Mouse (Mus musculus) liver, postnatal 0 days (tissue): Measurements from ENCODE around the gene Nlgn2. TPM values are rescaled to one million over a fixed set of nuclear protein-coding genes. Genes with fewer than 3 reads are reported as not detected.

Source experiments
- ATAC-seq: fragments of 200-750 bp; cut with Nextera tagmentation; 2 replicates; pipeline ENCODE4 v1.8.0; 2017; ENCODE audit warnings: mild to moderate bottlenecking, moderate library complexity
- DNase-seq: peaks from one replicate; pipeline ENCODE4 v3.0.0-alpha.2; 2016
- H3K27ac ChIP-seq: fragments of 300-500 bp; sonication (generic); 2 replicates; pipeline ENCODE4 v1.5.1; 2014; ENCODE audit warnings: antibody characterized with exemption, moderate library complexity, mild to moderate bottlenecking, low read depth
- H3K27me3 ChIP-seq: fragments of 300-500 bp; sonication (generic); 2 replicates; pipeline ENCODE4 v1.6.1; 2014; ENCODE audit warnings: low read length, control low read depth, mixed read lengths; ENCODE audit not compliant: insufficient read depth
- H3K36me3 ChIP-seq: fragments of 300-500 bp; sonication (generic); replicated peaks from 2 replicates; pipeline ENCODE4 v1.6.1; 2014; ENCODE audit warnings: mild to moderate bottlenecking, control low read depth, low read length, moderate library complexity, mixed read lengths; ENCODE audit not compliant: insufficient read depth
- H3K4me1 ChIP-seq: fragments of 300-500 bp; sonication (generic); 2 replicates; pipeline ENCODE4 v1.6.1; 2014; ENCODE audit warnings: antibody characterized with exemption, mild to moderate bottlenecking, control low read depth; ENCODE audit not compliant: insufficient read depth
- H3K4me2 ChIP-seq: fragments of 300-500 bp; sonication (generic); 2 replicates; pipeline ENCODE4 v1.6.1; 2014; ENCODE audit warnings: low read depth, mild to moderate bottlenecking, low read length, moderate library complexity, mixed read lengths
- H3K4me3 ChIP-seq: fragments of 300-500 bp; sonication (generic); 2 replicates; pipeline ENCODE4 v1.5.1; 2014; ENCODE audit warnings: low read depth, low read length
- H3K9ac ChIP-seq: fragments of 300-500 bp; sonication (generic); replicated peaks from 2 replicates; pipeline ENCODE4 v1.6.1; 2014; ENCODE audit warnings: mild to moderate bottlenecking, moderate library complexity
- H3K9me3 ChIP-seq: fragments of 300-500 bp; sonication (generic); 2 replicates; pipeline ENCODE4 v1.6.1; 2016; ENCODE audit warnings: mild to moderate bottlenecking, control low read depth, low read length, mixed read lengths
- CTCF ChIP-seq: sonication (generic); IDR thresholded peaks from 2 replicates; pipeline ENCODE4 v1.5.1; 2016; ENCODE audit warnings: antibody characterized with exemption, low read depth
- EP300 ChIP-seq: IDR thresholded peaks from 2 replicates; pipeline ENCODE4 v1.6.1; 2016; ENCODE audit warnings: antibody characterized with exemption, low read depth, mild to moderate bottlenecking
- WGBS: fragments of 180-500 bp; shearing (Covaris S2); extraction: QIAGEN DNeasy Blood & Tissue Kit; methylation state at CpG from one replicate; pipeline ENCODE4 v1.1.7; 2014; ENCODE audit not compliant: insufficient replicate concordance; 5-methylcytosine and 5-hydroxymethylcytosine counted together
- polyA plus RNA-seq: library from polyadenylated mRNA; unstranded; fragments of >200 nt; fragmentation: Nextera tagmentation; extraction: Ambion mirVana; gene quantifications from 2 replicates; pipeline ENCODE4 v1.2.1, GENCODE M21; 2015

Gene Nlgn2
- polyA plus RNA-seq, 1 experiment from 2014 or later = 0.60 TPM

DNA sequence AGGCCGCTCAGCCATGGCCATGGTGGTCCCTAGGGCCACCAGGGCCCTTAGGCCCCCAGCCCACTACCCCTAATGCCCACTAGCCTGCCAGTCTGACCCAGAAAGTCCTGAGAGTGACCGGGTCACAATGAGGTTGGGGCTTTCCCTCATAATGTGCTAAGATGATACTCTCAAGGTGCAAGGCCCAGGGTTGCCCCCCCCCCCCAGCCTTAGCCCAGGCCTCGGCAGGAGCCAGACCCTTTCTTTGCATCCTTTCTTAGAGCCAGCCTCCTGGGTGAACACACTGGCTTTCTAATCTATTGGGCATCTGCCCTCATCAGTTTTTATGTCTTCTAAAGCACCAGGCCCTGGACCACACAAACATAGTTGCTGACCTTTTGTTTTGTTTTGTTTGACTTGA, 15.5 kb downstream of the Nlgn2 start, which contains the start of gene Spem1:
Gene Spem1 (minus strand): TSS at position 101 of the 400 bp plus-strand sequence.
- Histone ChIP-seq H3K9me3 (no peaks in the 10 kb centered on the region), H3K36me3 (no peaks in the 10 kb centered on the region), H3K27ac (no peak within 1 kb of the TSS), H3K9ac (no peak within 1 kb of the TSS), H3K27me3 (no peaks in the 10 kb centered on the region), H3K4me2 (no peak within 1 kb of the TSS), H3K4me3 (no peak within 1 kb of the TSS), H3K4me1 (no peaks in the 10 kb centered on the region)
- no peak for DNase-seq
- ATAC-seq = no peak
- 61% methylated on average over 2 of the region's 3 CpGs for WGBS
- TF ChIP-seq EP300 (no peak), CTCF (no peak)

DNA sequence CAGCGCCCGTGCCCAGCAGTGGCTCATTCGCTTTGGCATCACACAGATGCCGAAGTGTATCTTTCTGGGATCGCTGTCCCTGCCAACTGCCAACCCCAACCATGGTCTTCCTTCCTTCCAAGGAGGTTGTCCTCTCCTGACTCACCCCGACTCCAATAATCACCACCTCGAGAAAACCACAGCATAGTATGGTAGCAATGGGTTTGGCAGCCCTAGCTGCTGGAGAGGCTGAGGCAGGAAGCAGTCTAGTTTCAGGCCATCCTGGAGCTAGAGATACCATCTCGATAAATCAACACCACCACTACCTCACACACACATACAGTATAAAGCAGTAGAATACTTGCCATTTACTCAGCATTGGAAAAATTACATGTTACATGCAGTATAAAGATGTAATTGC, 18.7 kb downstream of the Nlgn2 start:
- Histone ChIP-seq H3K4me1 (no peaks in the 10 kb centered on the region), H3K4me3 (no peak overlapping the region), H3K4me2 (no peak overlapping the region), H3K27ac (no peak overlapping the region), H3K9ac (no peak overlapping the region), H3K36me3 (no peaks in the 10 kb centered on the region), H3K27me3 (no peaks in the 10 kb centered on the region), H3K9me3 (no peaks in the 10 kb centered on the region)
- WGBS = 74% methylated on average over 8 of the region's 8 CpGs
- DNase-seq (no peak), ATAC-seq (no peak)
- no peak for TF ChIP-seq EP300
- TF ChIP-seq CTCF = no peak

DNA sequence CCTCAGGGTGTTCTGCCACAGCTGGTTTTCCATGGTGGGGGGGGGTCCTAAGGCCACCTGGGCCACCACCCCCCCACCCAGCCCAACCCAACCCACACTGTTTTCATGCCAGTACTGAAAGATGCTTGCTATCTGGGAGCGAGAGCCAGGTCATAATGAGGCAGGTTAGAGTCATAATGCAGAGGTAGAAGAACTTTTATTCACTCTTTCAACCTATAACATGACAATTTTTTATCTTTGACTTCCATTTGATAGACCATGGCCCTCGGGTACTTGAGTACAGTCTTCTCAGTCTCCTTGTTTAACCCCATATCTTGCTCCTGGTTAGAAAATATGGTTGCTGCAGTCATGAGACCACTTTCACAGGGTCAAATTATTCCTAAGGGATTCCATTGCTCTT, 19.2 kb downstream of the Nlgn2 start, which contains the start of gene Spem2:
Gene Spem2 (minus strand): TSS at position 101 of the 400 bp plus-strand sequence.
- Histone ChIP-seq H3K36me3 (no peaks in the 10 kb centered on the region), H3K4me3 (no peak within 1 kb of the TSS), H3K9me3 (no peaks in the 10 kb centered on the region), H3K4me2 (no peak within 1 kb of the TSS), H3K9ac (no peak within 1 kb of the TSS), H3K27me3 (no peaks in the 10 kb centered on the region), H3K27ac (no peak within 1 kb of the TSS), H3K4me1 (no peaks in the 10 kb centered on the region)
- WGBS = 74% methylated on average over 2 of the region's 2 CpGs
- no peak for DNase-seq
- no peak for TF ChIP-seq CTCF
- no peak for TF ChIP-seq EP300
- ATAC-seq = no peak

DNA sequence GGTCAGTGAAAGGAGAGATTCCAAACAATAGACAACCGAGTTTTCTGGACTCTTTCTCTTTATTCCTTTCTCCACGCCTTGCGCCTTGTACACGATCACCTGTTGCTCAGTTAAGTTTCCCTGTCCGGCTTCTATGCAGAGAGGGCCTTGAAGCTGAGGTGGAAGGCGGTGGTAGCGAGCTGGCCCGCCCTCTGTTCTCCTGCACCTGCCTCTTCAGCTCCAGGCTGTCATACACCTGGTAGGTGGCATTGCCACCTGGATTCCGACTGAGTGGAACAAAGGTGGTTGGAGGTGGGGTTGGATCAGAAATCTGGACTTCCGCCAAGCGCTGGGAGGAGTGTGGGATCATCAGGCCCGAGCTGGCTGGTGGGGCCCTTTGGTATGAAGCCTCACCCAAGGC, 21.1 kb downstream of the Nlgn2 start:
- ATAC-seq (no peak), DNase-seq (no peak)
- H3K4me1 ChIP-seq = no peaks in the 10 kb centered on the region
- no peak overlapping the region for H3K27ac ChIP-seq
- WGBS = 87% methylated on average over 12 of the region's 12 CpGs
- no peaks in the 10 kb centered on the region for H3K36me3 ChIP-seq
- no peak overlapping the region for H3K4me2 ChIP-seq
- no peaks in the 10 kb centered on the region for H3K9me3 ChIP-seq
- H3K4me3 ChIP-seq = no peak overlapping the region
- no peak overlapping the region for H3K9ac ChIP-seq
- H3K27me3 ChIP-seq = no peaks in the 10 kb centered on the region
- no peak for TF ChIP-seq EP300
- TF ChIP-seq CTCF = no peak

DNA sequence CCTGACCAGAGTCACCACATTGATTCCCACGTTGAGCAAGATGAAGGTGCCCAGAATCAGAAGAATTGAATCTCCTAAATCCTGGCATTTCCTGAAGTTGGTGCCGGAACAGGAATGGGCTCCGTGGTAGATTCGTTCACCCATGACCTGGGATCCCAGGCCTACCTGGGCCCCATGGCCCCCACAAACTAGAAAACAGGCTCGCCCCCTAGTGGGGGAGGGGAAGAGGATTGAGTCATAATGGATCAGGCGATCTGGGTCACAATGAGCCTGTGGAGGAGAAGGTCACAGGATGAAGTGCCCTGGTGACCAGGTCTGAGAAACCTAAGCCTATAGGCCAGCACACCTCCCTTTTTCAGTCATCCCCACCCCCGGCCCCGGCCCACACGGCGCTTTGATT, 22.4 kb downstream of the Nlgn2 start, which contains the start of gene Gm39566:
Gene Gm39566 (minus strand): TSS at position 144 of the 400 bp plus-strand sequence.
- Histone ChIP-seq H3K27ac (no peak within 1 kb of the TSS), H3K4me3 (no peak within 1 kb of the TSS), H3K4me2 (no peak within 1 kb of the TSS), H3K9ac (no peak within 1 kb of the TSS), H3K36me3 (no peaks in the 10 kb centered on the region), H3K4me1 (no peaks in the 10 kb centered on the region), H3K9me3 (no peaks in the 10 kb centered on the region), H3K27me3 (no peaks in the 10 kb centered on the region)
- ATAC-seq (no peak), DNase-seq (no peak)
- WGBS = 54% methylated on average over 10 of the region's 10 CpGs
- peak; percentile 24; the same call in 1 of the 2 replicates for TF ChIP-seq CTCF
- no peak for TF ChIP-seq EP300

DNA sequence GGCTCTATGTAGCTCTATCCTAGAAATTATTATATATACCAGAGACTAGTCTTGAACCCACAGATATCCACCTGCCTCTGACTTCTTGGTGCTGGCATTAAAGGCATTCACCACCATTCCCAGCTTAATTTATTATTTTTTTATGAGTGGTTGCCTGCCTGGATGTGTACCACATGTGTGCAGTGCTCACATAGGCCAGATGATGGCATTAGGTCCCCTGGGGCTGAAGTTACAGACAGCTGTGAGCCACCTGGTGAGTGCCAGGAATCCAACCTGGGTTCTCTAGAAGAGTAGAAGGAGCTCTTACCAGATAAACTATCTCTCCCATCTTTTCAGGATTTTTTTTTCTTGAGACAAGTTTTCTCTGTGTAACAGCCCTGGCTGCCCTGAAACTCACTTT, 27.3 kb downstream of the Nlgn2 start:
- ATAC-seq = no peak
- peaks cover 10% of the 10 kb centered on the region for H3K27me3 ChIP-seq
- TF ChIP-seq CTCF = peak; percentile 26; the same call in 1 of the 2 replicates
- TF ChIP-seq EP300 = no peak

DNA sequence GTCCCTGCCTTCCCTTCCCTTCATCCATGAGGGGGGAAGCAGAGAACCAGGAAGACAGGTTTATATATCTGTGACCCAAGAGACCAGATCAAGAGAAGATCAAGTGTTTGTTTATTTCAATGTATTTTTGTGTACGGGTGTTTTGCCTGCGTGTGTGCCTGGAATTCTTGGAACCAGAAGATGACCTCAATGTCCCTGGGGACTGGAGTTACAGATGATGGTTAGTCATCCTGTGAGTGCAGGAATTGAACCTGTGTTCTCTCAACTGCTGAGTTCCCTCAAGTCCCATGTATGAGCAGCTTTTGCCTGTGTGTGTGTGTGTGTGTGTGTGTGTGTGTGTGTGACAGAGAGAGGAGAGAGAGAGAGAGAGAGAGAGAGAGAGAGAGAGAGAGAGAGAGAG, 29.9 kb downstream of the Nlgn2 start:
- no peak overlapping the region for H3K4me2 ChIP-seq
- H3K9ac ChIP-seq = no peak overlapping the region
- DNase-seq = no peak
- H3K27me3 ChIP-seq = peaks cover 37% of the 10 kb centered on the region
- no peaks in the 10 kb centered on the region for H3K9me3 ChIP-seq
- ATAC-seq = no peak
- H3K4me3 ChIP-seq = no peak overlapping the region
- TF ChIP-seq CTCF = no peak
- TF ChIP-seq EP300 = no peak
- no peak overlapping the region for H3K27ac ChIP-seq
- 72% methylated on average over 2 of the region's 2 CpGs for WGBS
- H3K4me1 ChIP-seq = peaks cover 20% of the 10 kb centered on the region
- H3K36me3 ChIP-seq = no peaks in the 10 kb centered on the region

More for the DNA sequence above, 27.3 kb downstream of the Nlgn2 start:
- no peaks in the 10 kb centered on the region for H3K36me3 ChIP-seq
- H3K9ac ChIP-seq = no peak overlapping the region
- no peak overlapping the region for H3K4me2 ChIP-seq
- no peak for DNase-seq
- H3K4me3 ChIP-seq = no peak overlapping the region
- H3K4me1 ChIP-seq = no peaks in the 10 kb centered on the region
- H3K9me3 ChIP-seq = no peaks in the 10 kb centered on the region
- H3K27ac ChIP-seq = no peak overlapping the region
